Mouse (Mus musculus) myocyte (in vitro differentiated cells): ENCODE data around the gene Gm49450. TPM values are rescaled to one million over a fixed set of nuclear protein-coding genes. Genes with fewer than 3 reads are reported as not detected.

Experiments used
- H3K27me3 ChIP-seq: one replicate; pipeline ENCODE4 v1.6.1; 2011; ENCODE audit not compliant: control insufficient read depth, insufficient read depth, insufficient read length
- H3K36me3 ChIP-seq: one replicate; pipeline ENCODE4 v1.6.1; 2011; ENCODE audit not compliant: control insufficient read depth, insufficient read depth
- H3K4me2 ChIP-seq: one replicate; pipeline ENCODE4 v1.6.1; 2011; ENCODE audit warnings: low read depth, control low read depth
- H3K4me3 ChIP-seq: one replicate; pipeline ENCODE4 v1.5.1; 2011; ENCODE audit warnings: mild to moderate bottlenecking, control low read depth, moderate library complexity
- H3K79me2 ChIP-seq: one replicate; pipeline ENCODE4 v1.6.1; 2011; ENCODE audit not compliant: control insufficient read depth, insufficient read depth
- H3ac ChIP-seq: one replicate; pipeline ENCODE4 v1.6.1; 2011; ENCODE audit not compliant: control insufficient read depth, insufficient read length
- CEBPB ChIP-seq: IDR thresholded peaks from 2 replicates; pipeline ENCODE4 v1.6.1; 2011; ENCODE audit warnings: mild to moderate bottlenecking, moderate library complexity; ENCODE audit not compliant: poor library complexity, insufficient read depth, severe bottlenecking
- E2F4 ChIP-seq: IDR thresholded peaks from one replicate; pipeline ENCODE4 v1.6.1; 2011; ENCODE audit warnings: mild to moderate bottlenecking, control low read depth, moderate library complexity; ENCODE audit not compliant: insufficient read depth
- MAX ChIP-seq: IDR thresholded peaks from one replicate; pipeline ENCODE4 v1.6.1; 2011; ENCODE audit warnings: low read depth, mild to moderate bottlenecking, control low read depth
- MYOD1 ChIP-seq, 3 experiments: IDR thresholded peaks; one replicate each; pipeline ENCODE4 v1.6.1; 2011; ENCODE audit warnings: control low read depth in 2 of 3, low read depth in 2 of 3, mild to moderate bottlenecking in 2 of 3, moderate library complexity in 1 of 3; ENCODE audit not compliant: insufficient read length in 2 of 3, control insufficient read depth in 1 of 3
- MYOG ChIP-seq, 3 experiments: IDR thresholded peaks; one replicate each; pipeline ENCODE4 v1.6.1; 2011; ENCODE audit warnings: control low read depth in 2 of 3, low read depth in 2 of 3, mild to moderate bottlenecking in 2 of 3; ENCODE audit not compliant: insufficient read length in 2 of 3, control insufficient read depth in 1 of 3, insufficient read depth in 1 of 3
- POLR2A ChIP-seq: IDR thresholded peaks from one replicate; pipeline ENCODE4 v1.6.1; 2011; ENCODE audit warnings: low read depth, mild to moderate bottlenecking, control low read depth, moderate library complexity; ENCODE audit not compliant: insufficient read length
- POLR2AphosphoS2 ChIP-seq: IDR thresholded peaks from one replicate; pipeline ENCODE4 v1.6.1; 2011; ENCODE audit warnings: low read depth, control low read depth; ENCODE audit not compliant: insufficient read length
- REST ChIP-seq: IDR thresholded peaks from one replicate; pipeline ENCODE4 v1.6.1; 2011; ENCODE audit warnings: mild to moderate bottlenecking, control low read depth, moderate library complexity; ENCODE audit not compliant: insufficient read depth, insufficient read length
- SRF ChIP-seq: IDR thresholded peaks from one replicate; pipeline ENCODE4 v1.6.1; 2011; ENCODE audit warnings: low read depth; ENCODE audit not compliant: control insufficient read depth, insufficient read length
- TCF12 ChIP-seq: IDR thresholded peaks from one replicate; pipeline ENCODE4 v1.6.1; 2011; ENCODE audit warnings: mild to moderate bottlenecking, control low read depth; ENCODE audit not compliant: poor library complexity, insufficient read depth, severe bottlenecking
- TCF3 ChIP-seq: IDR thresholded peaks from one replicate; pipeline ENCODE4 v1.6.1; 2011; ENCODE audit warnings: low read depth, control low read depth; ENCODE audit not compliant: insufficient read length
- USF1 ChIP-seq: IDR thresholded peaks from one replicate; pipeline ENCODE4 v1.6.1; 2011; ENCODE audit warnings: low read depth, mild to moderate bottlenecking, control low read depth, moderate library complexity
- polyA plus RNA-seq: library from polyadenylated mRNA; unstranded; fragments of >200 nt; fragmentation: generic; extraction: Trizol; gene quantifications from one replicate; pipeline ENCODE4 v1.2.1, GENCODE M21; 2012; ENCODE audit warnings: missing spikeins

Gene Gm49450
- polyA plus RNA-seq, 1 experiment = 0.84 TPM

DNA sequence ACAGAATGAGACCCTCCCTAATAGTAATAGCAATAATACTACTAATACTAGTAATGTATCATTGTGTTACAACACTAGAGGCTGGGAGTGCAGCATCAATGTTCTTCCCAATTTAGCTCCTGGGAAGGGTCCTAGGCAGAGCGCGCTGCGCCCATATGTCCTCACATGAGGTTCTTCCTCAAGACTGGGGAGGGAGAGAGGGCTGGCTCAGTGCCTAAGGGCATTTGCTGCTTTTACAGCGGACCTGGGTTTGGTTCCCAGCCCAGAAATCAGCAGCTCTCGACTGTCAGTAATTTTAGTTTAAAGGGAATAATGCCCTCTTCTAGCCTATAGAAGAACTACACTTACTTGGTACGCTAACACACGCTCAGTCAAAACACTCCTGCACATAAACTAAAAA lies 65.8 kb downstream of the Gm49450 start:
- H3K36me3 ChIP-seq = no peaks in the 10 kb centered on the region
- no peak overlapping the region for H3K4me3 ChIP-seq
- no peak overlapping the region for H3ac ChIP-seq
- no peaks in the 10 kb centered on the region for H3K27me3 ChIP-seq
- no peaks in the 10 kb centered on the region for H3K79me2 ChIP-seq
- no peak for TF ChIP-seq TCF3
- no peak for TF ChIP-seq MAX
- TF ChIP-seq POLR2AphosphoS2 = no peak
- no peak for TF ChIP-seq USF1
- no peak for TF ChIP-seq E2F4
- TF ChIP-seq MYOD1 (IDR thresholded peaks at IDR 0.05; ENCODE audit: control insufficient read depth in 1 of 3, insufficient read length in 2 of 3, low read depth in 2 of 3) = no peak
- TF ChIP-seq CEBPB = no peak
- no peak for TF ChIP-seq TCF12
- TF ChIP-seq REST = no peak
- no peak for TF ChIP-seq POLR2A
- no peak for TF ChIP-seq SRF
- TF ChIP-seq MYOG (IDR thresholded peaks at IDR 0.05; ENCODE audit: control insufficient read depth in 1 of 3, insufficient read depth in 1 of 3, insufficient read length in 2 of 3, low read depth in 2 of 3) = no peak
- H3K4me2 ChIP-seq = peak overlapping the region; percentile 46

- no peaks in the 10 kb centered on the region for H3K27me3 ChIP-seq
- TF ChIP-seq TCF12 (peak; percentile 100), TCF3 (peak; percentile 100), POLR2A (no peak), MYOD1 (IDR thresholded peaks at IDR 0.05; ENCODE audit: control insufficient read depth in 1 of 3, insufficient read length in 2 of 3, low read depth in 2 of 3) (peak; percentile 96 to 99 (median 99)), MYOG (IDR thresholded peaks at IDR 0.05; ENCODE audit: control insufficient read depth in 1 of 3, insufficient read depth in 1 of 3, insufficient read length in 2 of 3, low read depth in 2 of 3) (peak; percentile 99 to 100 (median 99))
Observed at GRCm38 (mm10) chr15:98886667-98887387, 66.5 kb downstream of the Gm49450 start.

GRCm38 (mm10) chr15:98884106-98884505 lies 69.2 kb downstream of the Gm49450 start:
- Histone ChIP-seq H3K27me3 (no peaks in the 10 kb centered on the region), H3K36me3 (no peaks in the 10 kb centered on the region), H3K4me2 (no peak overlapping the region), H3K4me3 (no peak overlapping the region), H3ac (no peak overlapping the region), H3K79me2 (no peaks in the 10 kb centered on the region)
- TF ChIP-seq TCF3 (no peak), SRF (no peak), E2F4 (no peak), USF1 (no peak), POLR2AphosphoS2 (no peak), MYOD1 (IDR thresholded peaks at IDR 0.05; ENCODE audit: control insufficient read depth in 1 of 3, insufficient read length in 2 of 3, low read depth in 2 of 3) (no peak), CEBPB (no peak), MYOG (IDR thresholded peaks at IDR 0.05; ENCODE audit: control insufficient read depth in 1 of 3, insufficient read depth in 1 of 3, insufficient read length in 2 of 3, low read depth in 2 of 3) (no peak), MAX (no peak), POLR2A (no peak), REST (no peak), TCF12 (no peak)

More at GRCm38 (mm10) chr15:98886667-98887387, 66.5 kb downstream of the Gm49450 start:
- no peaks in the 10 kb centered on the region for H3K79me2 ChIP-seq
- H3K36me3 ChIP-seq = no peaks in the 10 kb centered on the region
- H3ac ChIP-seq = no peak overlapping the region
- no peak overlapping the region for H3K4me3 ChIP-seq
- peak overlapping the region; percentile 46 for H3K4me2 ChIP-seq

DNA sequence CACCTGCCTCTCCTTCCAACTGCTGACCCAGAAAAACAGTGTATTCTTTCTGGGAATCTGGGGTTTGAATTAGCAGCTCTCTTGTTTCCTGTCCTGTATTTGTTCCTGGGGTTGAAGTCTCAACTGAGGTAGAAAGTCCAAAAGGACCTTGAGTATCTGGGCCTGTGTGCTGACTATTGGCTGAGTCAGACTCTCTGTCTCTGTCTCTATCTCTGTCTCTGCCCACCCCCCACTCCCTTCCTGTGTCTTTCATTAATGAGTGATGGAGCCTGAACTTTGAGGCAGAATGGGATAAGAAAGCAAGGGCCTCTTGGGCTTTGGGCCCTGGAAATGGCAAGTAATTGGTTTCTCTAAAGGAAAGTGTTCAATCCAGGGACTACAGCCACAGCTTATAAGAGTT lies 69.7 kb downstream of the Gm49450 start:
- H3K36me3 ChIP-seq = no peaks in the 10 kb centered on the region
- no peak overlapping the region for H3K4me3 ChIP-seq
- no peak overlapping the region for H3K4me2 ChIP-seq

More for the DNA sequence above, 69.7 kb downstream of the Gm49450 start:
- Histone ChIP-seq H3K79me2 (no peaks in the 10 kb centered on the region), H3ac (no peak overlapping the region), H3K27me3 (no peaks in the 10 kb centered on the region)
- no peak for TF ChIP-seq CEBPB
- no peak for TF ChIP-seq TCF12
- no peak for TF ChIP-seq TCF3
- TF ChIP-seq MYOG (IDR thresholded peaks at IDR 0.05; ENCODE audit: control insufficient read depth in 1 of 3, insufficient read depth in 1 of 3, insufficient read length in 2 of 3, low read depth in 2 of 3) = no peak
- TF ChIP-seq USF1 = no peak
- TF ChIP-seq POLR2AphosphoS2 = no peak
- TF ChIP-seq SRF = no peak
- TF ChIP-seq POLR2A = no peak
- TF ChIP-seq MAX = no peak
- TF ChIP-seq MYOD1 (IDR thresholded peaks at IDR 0.05; ENCODE audit: control insufficient read depth in 1 of 3, insufficient read length in 2 of 3, low read depth in 2 of 3) = no peak
- TF ChIP-seq REST = no peak
- TF ChIP-seq E2F4 = no peak

Other genes starting within 250 kb of the Gm49450 start
- 2.4 TPM for gene Ccdc65, start 245.3 kb downstream of the Gm49450 start, polyA plus RNA-seq
- 52.9 TPM for gene Fkbp11, start 225.4 kb downstream of the Gm49450 start, polyA plus RNA-seq
- gene Arf3, start 190.3 kb downstream of the Gm49450 start, polyA plus RNA-seq = 72.0 TPM
- gene Wnt10b, start 175.4 kb downstream of the Gm49450 start, polyA plus RNA-seq = 3.3 TPM
- 0.06 TPM for gene Wnt1, start 163.7 kb downstream of the Gm49450 start, polyA plus RNA-seq
- gene Ddn, start 144.1 kb downstream of the Gm49450 start, polyA plus RNA-seq = 0.11 TPM
- gene Prkag1, start 122.0 kb downstream of the Gm49450 start, polyA plus RNA-seq = 99.7 TPM
- gene Kmt2d, start 82.3 kb downstream of the Gm49450 start, polyA plus RNA-seq = 27.1 TPM
- 7.6 TPM for gene Rhebl1, start 59.0 kb downstream of the Gm49450 start, polyA plus RNA-seq
- 0.11 TPM for gene Dhh, start 55.0 kb downstream of the Gm49450 start, polyA plus RNA-seq
- 33.4 TPM for gene Lmbr1l, start 35.3 kb downstream of the Gm49450 start, polyA plus RNA-seq
- gene Tuba1b, start 19.0 kb downstream of the Gm49450 start, polyA plus RNA-seq = 2,204 TPM
- 3,074 TPM for gene Tuba1a, start 152 bp upstream of the Gm49450 start, polyA plus RNA-seq
- gene Tuba1c, start 76.3 kb upstream of the Gm49450 start, polyA plus RNA-seq = 462 TPM
- 0.98 TPM for gene Prph, start 101.6 kb upstream of the Gm49450 start, polyA plus RNA-seq
- gene Troap, start 121.0 kb upstream of the Gm49450 start, polyA plus RNA-seq = 18.6 TPM
- 0.10 TPM for gene C1ql4, start 134.3 kb upstream of the Gm49450 start, polyA plus RNA-seq
- gene Dnajc22, start 139.6 kb upstream of the Gm49450 start, polyA plus RNA-seq = 0.78 TPM
- 39.1 TPM for gene Spats2, start 172.4 kb upstream of the Gm49450 start, polyA plus RNA-seq